Mouse (Mus musculus): Measurements from ENCODE around the gene Aqp12.

The Aqp12 gene

GRCm38 (mm10) chr1:93015136-93015535 lies 9.0 kb downstream of the Aqp12 start:
- DNase-seq (ENCODE audit: low spot score), result no peak

- no peak for DNase-seq (ENCODE audit: low spot score)
Measured at GRCm38 (mm10) chr1:93018716-93019115, 12.6 kb downstream of the Aqp12 start.

GRCm38 (mm10) chr1:93020602-93021001 lies 14.5 kb downstream of the Aqp12 start:
- no peak for DNase-seq (ENCODE audit: low spot score)

- no peak for DNase-seq (ENCODE audit: low spot score)
Measured at GRCm38 (mm10) chr1:93026600-93026999, 20.5 kb downstream of the Aqp12 start.

GRCm38 (mm10) chr1:93029387-93029786 lies 23.3 kb downstream of the Aqp12 start:
- DNase-seq (ENCODE audit: low spot score), result no peak

- no peak for DNase-seq (ENCODE audit: low spot score)
Measured at GRCm38 (mm10) chr1:93030060-93030459, 23.9 kb downstream of the Aqp12 start.

GRCm38 (mm10) chr1:93031199-93031598 lies 25.1 kb downstream of the Aqp12 start:
- DNase-seq (ENCODE audit: low spot score), result no peak

- DNase-seq (ENCODE audit: low spot score), result peak; percentile 69
Measured at GRCm38 (mm10) chr1:93033989-93034388, 27.9 kb downstream of the Aqp12 start.

GRCm38 (mm10) chr1:93035981-93036380 lies 29.8 kb downstream of the Aqp12 start:
- no peak for DNase-seq (ENCODE audit: low spot score)

GRCm38 (mm10) chr1:93046153-93046789 lies 40.1 kb downstream of the Aqp12 start:
- no peak for DNase-seq (ENCODE audit: low spot score)

- DNase-seq (ENCODE audit: low spot score), result no peak
Measured at GRCm38 (mm10) chr1:93050071-93050470, 43.9 kb downstream of the Aqp12 start.

GRCm38 (mm10) chr1:93051124-93051833 lies 45.1 kb downstream of the Aqp12 start:
- DNase-seq (ENCODE audit: low spot score), result no peak
